Mouse (Mus musculus): ENCODE results near the gene H3f3b.

H3f3b gene

GRCm38 (mm10) chr11:116049610-116050009 lies 21.8 kb upstream of the H3f3b start:
- no peak for DNase-seq (ENCODE audit: low read depth, low spot score)

- no peak for DNase-seq (ENCODE audit: low read depth, low spot score)
These were observed 17.4 kb upstream of the H3f3b start for GRCm38 (mm10) chr11:116045173-116045572.

DNA sequence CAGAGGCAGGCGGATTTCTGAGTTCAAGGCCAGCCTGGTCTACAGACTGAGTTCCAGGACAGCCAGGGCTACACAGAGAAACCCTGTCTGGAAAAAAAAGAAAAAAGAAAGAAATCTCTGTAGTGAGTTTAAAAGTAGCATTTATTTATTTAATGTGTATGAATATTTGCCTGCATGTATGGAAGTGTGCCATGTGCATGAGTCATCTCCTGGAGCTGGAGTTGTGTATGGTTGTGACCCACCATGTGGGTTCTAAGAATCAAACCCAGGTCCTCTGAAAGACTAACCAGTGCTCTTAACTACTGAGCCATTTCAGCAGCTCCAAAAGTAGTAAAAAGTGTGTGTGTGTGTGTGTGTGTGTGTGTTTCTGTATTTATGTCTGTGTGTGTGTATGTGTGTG lies 15.5 kb upstream of the H3f3b start:
- DNase-seq (ENCODE audit: low read depth, low spot score), result no peak

DNA sequence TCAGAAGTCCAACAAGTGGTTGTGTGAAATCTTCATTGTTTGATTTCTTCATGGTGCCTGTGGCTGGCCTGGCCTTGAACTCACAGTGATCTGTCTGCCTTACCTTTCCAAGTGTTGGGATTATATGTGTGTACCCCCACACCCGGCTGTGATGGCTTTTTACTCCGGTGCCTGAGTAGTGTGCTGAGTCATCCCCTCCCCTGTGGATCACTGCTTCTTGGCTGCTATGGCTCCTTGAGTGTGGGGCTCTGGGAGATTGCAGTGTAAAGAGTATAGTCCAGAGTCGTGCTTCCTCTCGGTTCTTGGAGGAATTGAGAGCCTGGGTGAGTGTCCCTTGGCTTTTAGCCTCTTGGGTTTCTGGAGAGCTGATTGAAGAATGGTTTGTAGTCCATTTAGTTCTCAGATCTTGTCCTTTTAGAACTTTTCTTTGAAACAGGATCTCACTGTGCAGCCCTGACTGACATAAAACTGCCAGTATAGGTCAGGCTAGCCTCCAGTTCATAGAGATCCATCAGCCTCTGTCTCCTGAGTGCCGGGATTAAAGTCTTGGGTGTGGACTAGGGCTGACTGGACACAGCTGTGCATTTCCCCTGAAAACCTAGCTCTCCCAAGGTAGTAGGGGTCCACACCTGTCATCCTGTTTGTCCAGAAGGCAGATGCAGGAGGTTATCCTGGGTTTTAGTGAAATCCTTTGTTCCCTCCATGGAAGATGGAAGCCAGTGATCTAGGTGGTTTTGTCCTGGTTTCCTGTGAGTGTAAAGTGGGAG lies 14.8 kb upstream of the H3f3b start:
- DNase-seq (ENCODE audit: low read depth, low spot score), result no peak

- DNase-seq (ENCODE audit: low read depth, low spot score), result no peak
These were observed 14.1 kb upstream of the H3f3b start for GRCm38 (mm10) chr11:116041833-116042232.

DNA sequence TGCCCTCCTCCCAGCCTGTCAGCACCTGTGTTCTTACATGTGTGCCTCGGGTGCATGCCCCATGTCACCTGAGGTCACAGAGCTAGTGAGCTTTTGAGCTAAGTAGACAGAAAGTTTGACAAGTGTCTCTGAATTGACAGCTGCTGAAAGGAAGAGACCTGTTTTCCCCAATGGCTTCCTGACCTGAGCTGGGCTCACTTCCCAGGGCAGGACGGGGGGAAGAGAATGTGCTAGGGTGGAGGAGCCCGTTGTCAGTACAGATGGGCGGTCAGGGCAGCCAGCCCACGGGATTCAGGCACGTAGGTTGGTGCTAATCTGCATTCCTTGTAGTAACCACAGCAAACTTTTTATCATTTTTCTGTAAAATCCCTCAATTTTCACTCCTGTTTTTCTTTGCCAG lies 12.8 kb upstream of the H3f3b start:
- no peak for DNase-seq (ENCODE audit: low read depth, low spot score)

GRCm38 (mm10) chr11:116037826-116038225 lies 10.1 kb upstream of the H3f3b start:
- DNase-seq (ENCODE audit: low read depth, low spot score), result no peak

DNA sequence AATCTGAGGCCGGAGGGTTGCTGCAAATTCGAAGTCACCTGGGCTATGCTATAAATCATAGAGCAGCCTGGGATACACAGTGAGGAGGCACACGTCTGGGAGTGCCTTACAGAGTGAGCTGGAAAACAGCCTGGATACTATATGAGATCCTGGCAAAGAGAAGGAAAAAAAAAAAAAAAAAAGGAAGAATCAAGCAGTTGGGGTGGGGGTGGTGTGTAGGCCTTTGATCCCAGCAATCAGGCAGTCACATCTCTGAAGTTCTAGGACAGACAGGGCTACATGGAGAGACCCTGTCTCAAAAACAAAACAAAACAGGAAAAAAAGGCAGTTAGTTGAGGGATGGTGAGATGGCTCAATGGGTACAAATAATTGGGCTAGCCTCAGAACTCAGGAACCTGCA lies 8.9 kb upstream of the H3f3b start:
- no peak for DNase-seq (ENCODE audit: low read depth, low spot score)

- DNase-seq (ENCODE audit: low read depth, low spot score), result no peak
These were observed 6.8 kb upstream of the H3f3b start for GRCm38 (mm10) chr11:116034584-116034983.

- DNase-seq (ENCODE audit: low read depth, low spot score), result no peak
These were observed 3.4 kb upstream of the H3f3b start for GRCm38 (mm10) chr11:116030898-116031845.

DNA sequence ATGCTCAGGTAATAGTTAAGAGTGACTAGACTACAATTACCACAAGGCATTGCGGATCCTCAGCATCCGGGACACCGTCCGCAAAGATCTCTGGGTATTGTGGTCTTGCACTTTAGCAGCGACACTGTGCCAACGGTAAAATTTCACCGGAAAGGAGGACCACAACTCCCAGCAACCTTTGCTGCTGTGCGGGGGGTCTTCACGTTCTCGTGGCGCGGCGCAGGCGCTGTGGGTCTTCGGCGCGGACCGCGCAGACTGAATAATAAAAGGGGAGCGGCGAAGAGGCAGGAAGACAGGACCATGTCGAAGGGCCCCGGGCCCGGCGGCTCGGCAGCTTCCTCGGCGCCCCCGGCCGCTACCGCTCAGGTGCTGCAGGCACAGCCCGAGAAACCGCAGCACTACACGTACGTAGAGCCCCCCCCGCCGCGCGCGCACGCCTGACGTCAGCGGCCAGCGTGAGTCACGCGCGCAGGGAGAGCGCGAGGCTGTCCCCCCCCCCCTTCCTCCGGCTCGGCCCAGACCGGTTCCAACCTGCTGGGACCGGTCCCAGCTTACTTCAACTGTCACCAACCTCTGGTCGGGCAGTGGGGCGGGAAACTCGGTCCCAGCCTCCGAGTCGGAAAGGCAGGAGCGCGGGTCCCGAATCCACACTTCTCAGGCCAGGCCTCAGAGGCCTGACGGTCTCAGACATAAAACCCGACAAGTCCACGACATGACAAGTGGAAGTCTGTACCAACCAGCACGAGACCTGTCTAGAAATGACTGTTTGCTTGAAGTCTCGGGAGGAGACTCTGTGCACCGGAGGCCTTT lies 2.5 kb upstream of the H3f3b start, which contains the start of gene Unk:
Gene Unk, plus strand, starts transcription at position 235 of the 810 bp plus-strand sequence.
- peak; percentile 99 for DNase-seq (ENCODE audit: low read depth, low spot score)

- DNase-seq (ENCODE audit: low read depth, low spot score), result no peak
These were observed 1.5 kb upstream of the H3f3b start for GRCm38 (mm10) chr11:116029086-116029865.

DNA sequence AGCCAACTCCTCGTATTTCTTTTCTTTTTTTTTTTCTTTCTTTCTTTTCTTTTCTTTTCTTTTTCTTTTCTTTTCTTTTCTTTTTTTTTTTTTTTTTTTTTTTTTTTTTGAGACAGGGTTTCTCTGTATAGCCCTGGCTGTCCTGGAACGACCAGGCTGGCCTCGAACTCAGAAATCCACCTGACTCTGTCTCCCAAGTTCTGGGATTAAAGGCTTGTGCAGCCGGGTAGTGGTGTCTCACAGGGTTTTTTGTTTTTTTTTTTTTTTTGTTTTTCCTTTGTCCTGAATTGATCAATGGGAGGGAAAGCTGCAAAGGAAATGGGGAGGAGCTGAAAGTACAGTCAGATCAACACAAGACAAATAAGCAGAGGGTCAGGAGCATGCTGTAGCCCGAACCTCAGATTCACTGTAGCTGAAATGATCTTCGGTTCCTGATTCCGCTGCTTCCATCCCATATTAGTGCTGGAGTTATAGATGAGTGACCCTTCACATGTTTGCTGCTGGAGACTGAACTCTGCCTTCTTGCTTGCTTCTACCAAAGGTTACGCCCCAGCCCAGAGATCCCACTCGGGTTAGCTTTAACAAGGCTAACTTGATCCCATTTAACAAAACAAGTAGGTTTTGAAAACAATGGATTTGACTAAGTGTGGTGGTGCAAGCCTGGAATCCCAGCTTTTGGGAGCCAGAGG lies 559 bp upstream of the H3f3b start:
- no peak for DNase-seq (ENCODE audit: low read depth, low spot score)

DNA sequence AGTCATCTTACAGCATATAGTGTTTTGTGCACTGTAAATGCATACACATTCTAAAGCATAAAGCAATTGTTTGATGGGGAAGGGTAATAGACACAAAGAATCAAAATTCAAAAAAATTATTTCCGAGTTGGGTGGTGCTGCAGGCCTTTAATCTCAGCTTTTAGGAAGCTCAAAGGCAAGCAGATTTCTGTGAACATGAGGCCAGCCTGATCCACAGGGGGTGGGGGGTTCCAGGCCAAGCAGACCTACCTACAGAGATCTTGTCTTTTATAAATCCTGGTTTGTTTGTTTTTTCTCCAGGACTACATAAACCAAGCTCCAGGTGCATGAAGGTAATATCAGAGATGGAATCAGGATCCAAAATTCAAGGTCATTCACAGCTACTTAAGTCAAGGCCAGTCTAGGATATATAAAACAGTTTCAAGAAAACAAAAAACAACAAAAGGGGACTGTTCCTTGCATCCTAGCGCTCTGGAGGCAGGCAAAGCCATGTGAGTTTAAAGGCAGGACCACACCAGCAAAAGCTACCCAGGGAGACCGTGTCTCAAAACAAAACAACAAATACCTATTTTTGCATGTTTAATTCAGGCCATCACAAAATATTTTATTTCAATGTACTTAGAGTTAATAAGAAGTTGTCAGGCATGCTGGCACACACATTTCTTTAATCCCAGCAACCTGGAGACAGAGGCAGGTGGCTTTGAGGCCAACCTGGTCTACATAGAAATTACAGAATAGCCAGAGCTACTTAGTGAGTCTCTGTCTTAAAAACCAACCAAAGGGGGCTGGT lies 2.5 kb downstream of the H3f3b start:
- DNase-seq (ENCODE audit: low read depth, low spot score), result no peak

- DNase-seq (ENCODE audit: low read depth, low spot score), result peak; percentile 99
These were observed 3.4 kb downstream of the H3f3b start for GRCm38 (mm10) chr11:116024356-116024808.

DNA sequence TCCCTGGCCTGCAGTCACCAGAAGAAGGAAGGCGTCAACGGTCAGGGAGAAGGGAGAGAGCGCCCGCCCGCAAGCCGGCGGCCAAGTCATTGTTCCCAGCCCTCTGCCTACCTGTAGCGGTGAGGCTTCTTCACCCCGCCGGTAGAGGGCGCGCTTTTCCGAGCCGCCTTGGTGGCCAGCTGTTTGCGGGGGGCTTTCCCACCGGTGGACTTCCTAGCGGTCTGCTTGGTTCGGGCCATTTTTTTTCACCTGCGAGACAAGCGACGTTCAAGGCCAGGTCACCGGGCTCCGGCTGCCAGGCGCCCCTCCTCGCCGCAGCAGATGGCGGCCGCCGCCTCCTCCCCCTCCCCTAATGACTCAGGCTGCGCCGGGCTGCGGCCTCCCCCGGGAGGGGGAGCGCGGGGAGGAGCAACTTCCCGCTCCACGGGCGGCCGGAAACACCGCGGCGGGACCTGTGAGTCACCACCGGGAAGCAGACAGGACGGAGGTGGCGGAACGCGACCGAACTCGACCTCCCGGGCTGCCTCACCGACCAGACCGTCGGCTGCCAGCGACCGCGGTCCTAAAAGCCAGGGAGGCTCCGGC lies 3.9 kb downstream of the H3f3b start:
- no peak for DNase-seq (ENCODE audit: low read depth, low spot score)

DNA sequence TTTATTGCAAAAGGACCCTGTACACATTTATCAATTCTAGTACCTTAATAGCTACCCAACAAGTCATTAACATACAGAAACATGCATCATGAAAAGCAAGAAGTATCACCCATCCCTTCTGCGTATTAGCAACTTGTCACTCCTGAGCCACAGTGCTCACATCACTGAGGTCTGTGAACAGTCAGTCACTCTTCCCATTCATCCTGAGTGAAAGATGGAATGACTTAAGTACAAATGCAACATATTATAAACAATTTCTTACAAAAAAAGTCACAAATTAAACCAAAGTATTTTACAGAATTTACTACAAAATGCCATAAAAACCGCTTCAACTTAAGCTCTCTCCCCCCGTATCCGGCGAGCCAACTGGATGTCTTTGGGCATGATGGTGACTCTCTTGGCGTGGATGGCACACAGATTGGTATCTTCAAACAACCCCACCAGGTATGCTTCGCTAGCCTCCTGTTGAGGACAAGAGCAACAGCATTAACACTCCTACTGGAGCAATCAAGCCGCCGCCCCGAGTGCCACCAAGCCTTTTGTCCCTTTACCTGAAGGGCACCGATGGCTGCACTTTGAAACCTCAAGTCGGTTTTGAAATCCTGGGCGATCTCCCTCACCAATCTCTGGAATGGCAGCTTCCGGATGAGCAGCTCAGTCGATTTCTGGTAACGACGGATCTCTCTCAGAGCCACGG lies 4.5 kb downstream of the H3f3b start:
- DNase-seq (ENCODE audit: low read depth, low spot score), result peak; percentile 54

GRCm38 (mm10) chr11:116022256-116022780 lies 5.4 kb downstream of the H3f3b start:
- DNase-seq (ENCODE audit: low read depth, low spot score), result no peak

Data from CD4-positive helper T cell, adult 2 months (primary cell).